Mouse (Mus musculus): ENCODE results near the gene Cpvl. TPM values are rescaled to one million over a fixed set of nuclear protein-coding genes. Genes with fewer than 3 reads are reported as not detected.

The Cpvl gene
- polyA plus RNA-seq (2012; rRNA removed) = 0.24 TPM in 1 of 2 replicates, not detected in the other

DNA sequence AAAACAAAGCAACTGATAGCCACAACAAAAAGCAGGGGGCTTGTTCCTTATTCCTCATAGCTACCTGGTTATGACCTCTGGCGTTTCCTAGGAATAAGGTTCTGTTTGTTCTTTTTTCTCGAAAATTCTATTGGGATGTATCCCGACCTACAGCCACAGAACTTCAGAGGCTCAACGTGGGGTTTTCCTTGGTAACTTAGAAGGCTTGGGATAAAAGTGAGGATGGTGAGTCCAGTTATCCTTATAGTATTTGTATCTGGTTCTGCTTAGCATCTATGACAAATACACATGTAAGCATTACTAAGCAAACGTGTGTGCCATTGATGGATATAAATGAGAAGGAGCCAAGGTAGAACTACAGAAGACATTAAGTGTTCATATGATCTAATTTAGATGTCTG is at the start of gene Cpvl:
Gene Cpvl (minus strand): TSS at position 101 of the 400 bp plus-strand sequence.

Other genes with a start within 250 kb of the Cpvl start
- gene Tril, start 157.8 kb downstream of the Cpvl start, polyA plus RNA-seq (2012; rRNA removed) = 45.8 and 48.0 TPM in 2 replicates
- 16.8 and 30.5 TPM in 2 replicates for gene Chn2, start 60.9 kb upstream of the Cpvl start, polyA plus RNA-seq (2012; rRNA removed)